Mouse (Mus musculus) megakaryocyte, embryonic 14.5 days (primary cell): ENCODE measurements around the gene Pik3c2b. TPM values are rescaled to one million over a fixed set of nuclear protein-coding genes. Genes with fewer than 3 reads are reported as not detected.

Experiments used
- H3K27me3 ChIP-seq: replicated peaks from 2 replicates; pipeline ENCODE3; 2012; ENCODE audit warnings: inconsistent platforms
- H3K36me3 ChIP-seq: replicated peaks from 2 replicates; pipeline ENCODE3; 2012; ENCODE audit warnings: low read length, inconsistent platforms, mixed read lengths
- H3K4me1 ChIP-seq: 2 replicates; pipeline ENCODE4 v1.6.1; 2012; ENCODE audit warnings: inconsistent platforms
- H3K4me3 ChIP-seq: replicated peaks from 2 replicates; pipeline ENCODE3; 2012; ENCODE audit warnings: moderate library complexity, mild to moderate bottlenecking, inconsistent platforms
- H3K9me3 ChIP-seq: 2 replicates; pipeline ENCODE4 v1.6.1; 2012; ENCODE audit warnings: inconsistent platforms
- FLI1 ChIP-seq: IDR thresholded peaks from 2 replicates; pipeline ENCODE4 v1.6.1; 2012; ENCODE audit warnings: low read length, inconsistent platforms, mixed read lengths
- GATA1 ChIP-seq: IDR thresholded peaks from 3 replicates; pipeline ENCODE4 v1.6.1; 2012; ENCODE audit warnings: mixed read lengths, low read length, inconsistent platforms, borderline replicate concordance
- polyA plus RNA-seq: library from polyadenylated mRNA; stranded (reverse); fragments of >175 nt; gene quantifications from 2 replicates; pipeline ENCODE4 v1.2.3, GENCODE M21; 2012; ENCODE audit warnings: low replicate concordance; ENCODE audit not compliant: insufficient read depth

Gene Pik3c2b
- polyA plus RNA-seq, 1 experiment: 0.56 TPM

DNA sequence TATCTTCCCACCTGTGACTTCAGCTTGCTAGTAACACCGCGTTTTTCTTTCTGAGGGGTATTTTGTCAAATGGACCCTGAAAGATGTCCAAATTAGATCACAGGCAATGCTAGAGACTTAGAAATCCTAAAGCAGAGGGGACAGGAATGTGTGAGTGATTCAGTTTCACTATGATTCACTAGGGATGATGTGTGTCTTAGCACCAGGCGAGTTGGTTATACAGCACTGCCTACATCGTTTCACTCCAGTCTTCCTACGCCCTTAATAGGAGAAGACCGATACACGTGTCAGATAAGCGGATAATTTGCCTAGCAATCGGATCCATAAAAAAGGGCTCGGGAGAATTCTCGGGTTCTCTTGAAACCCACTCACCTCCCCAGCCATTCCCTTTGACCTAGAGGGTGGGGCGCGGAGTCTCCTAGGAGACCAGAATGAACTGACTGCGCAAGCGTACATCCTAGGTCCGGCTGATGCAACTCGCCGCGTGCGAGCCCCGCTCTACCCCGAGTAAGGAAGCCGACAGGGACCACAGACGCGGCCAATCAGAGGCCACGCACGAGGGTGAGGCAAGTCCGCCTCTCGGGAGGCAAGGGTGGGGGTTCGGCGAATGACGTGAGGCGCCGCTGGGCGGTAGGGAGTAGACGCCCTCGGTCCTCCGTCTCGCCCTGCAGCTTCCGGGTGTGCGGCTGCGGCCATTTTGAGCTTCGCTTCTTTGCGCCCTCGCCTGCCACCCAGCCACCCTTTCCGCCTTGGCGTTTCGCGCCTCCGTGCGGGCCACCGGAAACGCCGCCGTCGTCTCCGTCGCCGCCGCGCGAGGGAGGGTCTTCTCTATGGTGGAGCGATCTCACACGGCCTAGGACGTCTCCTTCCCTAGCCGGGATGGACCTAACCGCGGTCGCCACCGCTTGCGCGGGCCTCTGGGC is 85.4 kb downstream of the Pik3c2b start, which contains the start of gene Ppp1r15b:
Ppp1r15b (plus strand) TSS at position 506 of the 923 bp plus-strand sequence.
- Histone ChIP-seq H3K27me3 (no peaks in the 10 kb centered on the region), H3K4me3 (peak within 1 kb of the TSS; percentile 98), H3K36me3 (peaks cover 30% of the 10 kb centered on the region), H3K9me3 (no peaks in the 10 kb centered on the region), H3K4me1 (peaks cover 37% of the 10 kb centered on the region)
- TF ChIP-seq FLI1 (no peak; the same call in 1 of the 2 replicates), GATA1 (no peak)

DNA sequence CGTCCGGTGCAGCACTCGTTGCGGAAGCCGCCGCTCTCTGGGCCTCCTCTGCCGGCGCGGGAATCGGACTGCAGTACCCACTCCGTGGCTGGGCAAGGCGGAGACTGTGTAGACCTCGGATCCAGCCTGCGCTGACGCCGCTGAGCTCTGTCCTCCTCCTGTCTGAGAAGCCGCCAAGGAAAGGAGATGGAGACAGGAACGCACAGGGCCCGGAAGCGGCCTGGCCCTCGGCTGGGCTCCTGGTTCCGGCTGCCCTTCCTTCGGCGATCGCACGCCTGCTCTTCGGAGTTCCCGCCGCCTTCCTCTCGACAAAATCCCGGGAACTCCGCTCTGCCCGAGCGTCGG is 86.1 kb downstream of the Pik3c2b start:
- no peak for TF ChIP-seq FLI1
- TF ChIP-seq GATA1: no peak
- peak overlapping the region; percentile 98 for H3K4me3 ChIP-seq
- H3K4me1 ChIP-seq: peaks cover 41% of the 10 kb centered on the region
- H3K36me3 ChIP-seq: peaks cover 36% of the 10 kb centered on the region
- H3K9me3 ChIP-seq: no peaks in the 10 kb centered on the region
- no peaks in the 10 kb centered on the region for H3K27me3 ChIP-seq

DNA sequence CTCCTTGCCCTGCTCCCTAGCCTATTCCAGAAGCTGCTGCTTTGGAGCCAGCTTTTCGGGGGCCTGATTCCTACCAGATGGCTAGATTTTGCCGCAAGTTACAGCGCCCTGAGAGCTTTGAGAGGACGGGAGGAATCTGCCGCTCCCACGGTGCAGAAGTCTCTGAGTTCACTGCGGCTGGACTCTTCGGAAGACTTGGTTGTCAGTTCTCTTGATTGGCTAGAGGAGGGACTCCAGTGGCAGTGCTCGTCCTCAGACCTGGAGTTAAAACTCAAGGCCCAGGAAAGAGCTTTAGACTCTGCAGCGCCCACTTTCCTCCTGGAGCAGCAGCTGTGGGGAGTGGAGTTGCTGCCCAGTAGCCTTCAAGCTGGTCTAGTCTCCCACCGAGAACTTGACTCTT is 86.5 kb downstream of the Pik3c2b start:
- TF ChIP-seq FLI1 (no peak), GATA1 (no peak)
- peaks cover 40% of the 10 kb centered on the region for H3K36me3 ChIP-seq
- peak overlapping the region; percentile 98 for H3K4me3 ChIP-seq
- H3K9me3 ChIP-seq: no peaks in the 10 kb centered on the region
- no peaks in the 10 kb centered on the region for H3K27me3 ChIP-seq
- H3K4me1 ChIP-seq: peaks cover 43% of the 10 kb centered on the region

DNA sequence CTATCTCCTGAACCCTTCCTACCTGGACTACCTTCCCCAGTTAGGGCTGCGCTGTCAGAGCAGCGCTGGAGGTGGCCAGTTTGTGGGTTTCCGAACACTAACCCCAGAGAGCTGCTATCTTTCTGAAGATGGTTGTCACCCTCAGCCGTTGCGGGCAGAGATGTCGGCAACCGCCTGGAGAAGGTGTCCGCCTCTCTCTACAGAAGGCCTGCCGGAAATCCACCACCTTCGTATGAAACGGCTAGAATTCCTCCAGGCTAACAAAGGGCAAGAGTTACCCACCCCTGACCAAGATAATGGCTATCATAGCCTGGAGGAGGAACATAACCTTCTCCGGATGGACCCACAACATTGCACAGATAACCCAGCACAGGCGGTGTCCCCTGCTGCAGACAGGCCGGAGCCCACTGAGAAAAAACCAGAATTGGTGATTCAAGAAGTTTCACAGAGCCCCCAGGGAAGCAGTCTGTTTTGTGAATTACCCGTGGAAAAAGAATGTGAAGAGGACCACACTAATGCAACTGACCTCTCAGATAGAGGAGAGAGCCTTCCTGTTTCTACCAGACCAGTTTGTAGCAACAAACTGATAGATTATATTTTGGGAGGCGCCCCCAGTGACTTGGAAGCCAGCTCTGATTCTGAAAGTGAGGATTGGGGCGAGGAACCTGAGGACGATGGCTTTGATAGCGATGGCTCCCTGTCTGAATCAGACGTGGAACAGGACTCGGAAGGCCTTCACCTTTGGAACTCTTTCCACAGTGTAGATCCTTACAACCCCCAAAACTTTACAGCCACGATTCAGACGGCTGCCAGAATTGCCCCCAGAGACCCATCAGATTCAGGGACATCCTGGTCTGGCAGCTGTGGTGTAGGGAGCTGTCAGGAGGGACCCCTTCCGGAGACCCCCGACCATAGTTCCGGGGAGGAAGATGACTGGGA is 87.2 kb downstream of the Pik3c2b start:
- H3K4me1 ChIP-seq: peaks cover 45% of the 10 kb centered on the region
- TF ChIP-seq FLI1 (no peak), GATA1 (no peak)
- no peaks in the 10 kb centered on the region for H3K9me3 ChIP-seq
- peaks cover 48% of the 10 kb centered on the region for H3K36me3 ChIP-seq
- H3K4me3 ChIP-seq: peak overlapping the region; percentile 98
- H3K27me3 ChIP-seq: no peaks in the 10 kb centered on the region

DNA sequence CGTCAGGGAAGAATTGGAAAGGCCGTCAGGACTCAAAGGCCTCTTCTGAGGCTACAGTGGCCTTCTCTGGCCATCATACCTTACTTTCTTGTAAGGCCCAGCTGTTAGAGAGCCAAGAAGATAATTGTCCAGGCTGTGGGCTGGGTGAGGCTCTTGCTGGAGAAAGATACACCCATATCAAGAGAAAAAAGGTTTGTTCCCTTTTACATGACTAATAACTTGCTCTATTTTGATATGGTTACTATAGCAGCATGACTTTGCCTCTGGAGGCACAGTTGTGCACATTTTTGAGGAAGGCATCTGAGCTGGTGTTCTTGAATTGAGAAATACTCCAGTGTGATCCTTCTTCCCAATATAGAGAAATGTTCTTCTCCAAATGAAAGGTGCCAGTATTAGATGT is 88.0 kb downstream of the Pik3c2b start:
- Histone ChIP-seq H3K9me3 (no peaks in the 10 kb centered on the region), H3K36me3 (peaks cover 55% of the 10 kb centered on the region), H3K27me3 (no peaks in the 10 kb centered on the region), H3K4me1 (peaks cover 43% of the 10 kb centered on the region), H3K4me3 (peak overlapping the region; percentile 98)
- no peak for TF ChIP-seq FLI1
- TF ChIP-seq GATA1: no peak

DNA sequence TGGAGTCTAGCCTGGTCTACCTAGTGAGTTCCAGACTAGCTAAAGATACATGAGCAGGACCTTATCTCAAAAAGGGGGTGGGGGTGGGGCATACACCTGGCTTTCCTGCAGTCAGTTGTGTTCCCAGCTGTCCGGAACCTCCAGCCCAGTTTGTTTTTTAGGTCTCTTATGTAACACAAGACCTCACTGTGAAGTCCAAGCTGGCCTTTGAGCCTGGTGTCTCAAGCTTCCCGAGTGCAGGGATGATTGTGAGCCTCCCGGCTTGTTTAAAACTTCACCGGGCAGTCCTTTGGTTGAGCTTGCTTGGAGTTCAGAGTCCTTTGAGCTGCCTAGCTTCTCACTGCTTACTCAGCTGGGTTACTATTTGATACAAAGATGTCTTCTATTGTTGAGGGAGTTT is 88.6 kb downstream of the Pik3c2b start:
- Histone ChIP-seq H3K4me3 (peak overlapping the region; percentile 98), H3K4me1 (peaks cover 46% of the 10 kb centered on the region), H3K9me3 (no peaks in the 10 kb centered on the region), H3K36me3 (peaks cover 62% of the 10 kb centered on the region), H3K27me3 (no peaks in the 10 kb centered on the region)
- TF ChIP-seq FLI1 (no peak), GATA1 (no peak)

DNA sequence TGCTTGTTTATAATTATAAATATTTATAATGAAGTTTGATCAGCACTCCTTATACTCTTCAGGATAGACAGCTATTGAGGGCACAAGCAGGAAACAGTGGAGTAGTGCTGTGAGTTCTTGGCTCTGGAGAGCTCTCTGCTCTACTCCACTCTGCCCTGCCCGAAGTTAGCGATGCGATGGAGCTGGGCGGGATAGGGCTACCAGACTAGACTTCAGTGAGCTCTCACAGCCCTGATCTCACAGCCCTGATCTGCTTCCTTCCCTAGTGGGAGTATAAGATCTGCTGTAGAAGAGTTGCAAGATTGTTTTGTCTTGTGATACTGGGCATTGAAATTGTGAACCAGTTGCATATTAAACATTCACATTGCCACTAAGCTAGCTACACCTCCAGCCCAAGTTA is 89.4 kb downstream of the Pik3c2b start:
- peaks cover 70% of the 10 kb centered on the region for H3K36me3 ChIP-seq
- TF ChIP-seq GATA1 (no peak), FLI1 (no peak)
- no peaks in the 10 kb centered on the region for H3K9me3 ChIP-seq
- H3K4me3 ChIP-seq: peak overlapping the region; percentile 98
- peaks cover 39% of the 10 kb centered on the region for H3K4me1 ChIP-seq
- no peaks in the 10 kb centered on the region for H3K27me3 ChIP-seq

DNA sequence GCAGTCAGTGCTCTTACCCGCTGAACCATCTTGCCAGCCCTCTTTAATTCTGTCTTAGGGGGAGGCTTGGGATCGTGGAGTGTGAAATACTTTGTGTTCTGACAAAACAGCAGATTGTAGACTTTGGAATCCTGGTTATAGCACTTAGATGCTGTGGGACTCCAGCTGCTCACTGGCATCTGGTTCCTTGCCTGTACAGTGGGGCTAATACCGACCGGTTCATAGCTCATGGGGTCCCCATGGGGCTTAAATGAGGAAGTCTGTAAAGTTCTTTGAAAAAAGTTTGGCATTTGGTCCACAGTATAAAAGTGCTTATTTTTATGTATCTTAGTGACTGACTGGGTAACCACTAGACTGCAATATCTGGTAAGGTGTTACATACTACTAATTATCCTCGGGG is 90.3 kb downstream of the Pik3c2b start:
- peaks cover 78% of the 10 kb centered on the region for H3K36me3 ChIP-seq
- peak overlapping the region; percentile 88 for H3K4me3 ChIP-seq
- peaks cover 35% of the 10 kb centered on the region for H3K4me1 ChIP-seq
- no peaks in the 10 kb centered on the region for H3K27me3 ChIP-seq
- TF ChIP-seq GATA1 (no peak), FLI1 (no peak)
- H3K9me3 ChIP-seq: no peaks in the 10 kb centered on the region

DNA sequence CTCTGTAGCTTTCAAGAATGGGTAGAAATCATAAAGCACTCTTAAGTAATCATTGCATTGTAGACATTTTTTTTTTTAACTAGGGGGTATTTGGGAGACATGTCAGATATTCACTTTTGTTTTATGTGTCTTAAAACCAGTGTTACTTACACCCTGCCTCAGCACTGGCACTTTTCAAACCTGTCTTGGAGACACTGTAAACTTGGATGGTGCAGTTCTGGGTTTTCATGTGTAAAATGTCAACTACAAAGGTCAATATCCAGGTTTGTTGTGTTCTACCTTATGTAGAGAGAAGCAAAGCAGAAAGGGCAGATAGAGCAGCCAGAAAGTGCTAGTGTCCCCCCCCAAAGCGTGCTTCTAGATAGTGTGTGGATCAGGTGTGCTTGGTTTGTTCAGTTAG is 92.9 kb downstream of the Pik3c2b start:
- TF ChIP-seq FLI1 (no peak), GATA1 (no peak)
- H3K4me3 ChIP-seq: peak overlapping the region; percentile 5
- peaks cover 81% of the 10 kb centered on the region for H3K36me3 ChIP-seq
- H3K4me1 ChIP-seq: peaks cover 35% of the 10 kb centered on the region
- H3K27me3 ChIP-seq: no peaks in the 10 kb centered on the region
- H3K9me3 ChIP-seq: no peaks in the 10 kb centered on the region
